Mouse (Mus musculus): Measurements from ENCODE around the gene Tfr2.
A peak's percentile ranks its signal among the peaks of the same experiment; 100 is the strongest.

The Tfr2 gene

GRCm38 (mm10) chr5:137569665-137570064 lies at the start of gene Tfr2:
Gene Tfr2 (plus strand): TSS chr5:137569840.
- peak; percentile 68 for DNase-seq

GRCm38 (mm10) chr5:137521861-137522260 lies 47.8 kb upstream of the Tfr2 start:
- DNase-seq, result no peak

DNA sequence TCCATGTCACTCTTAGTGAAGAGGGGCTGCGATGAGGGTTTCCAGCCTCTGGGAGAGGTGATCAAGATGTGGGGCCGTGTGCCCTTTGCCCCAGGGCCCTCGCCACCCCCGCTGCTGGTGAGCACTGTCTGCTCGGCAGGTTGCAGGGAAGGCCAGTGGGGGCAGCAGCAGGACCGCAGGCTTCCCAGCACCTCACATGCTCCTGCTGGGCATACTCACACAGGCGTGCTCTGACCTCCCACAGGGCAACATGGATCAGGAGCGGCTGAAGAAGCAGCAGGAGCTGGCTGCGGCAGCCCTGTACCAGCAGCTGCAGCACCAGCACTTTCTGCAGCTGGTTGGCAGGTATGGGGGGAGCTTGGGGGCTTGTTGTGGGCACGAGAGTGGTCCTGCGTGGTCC lies 46.9 kb upstream of the Tfr2 start:
- DNase-seq, result no peak

DNA sequence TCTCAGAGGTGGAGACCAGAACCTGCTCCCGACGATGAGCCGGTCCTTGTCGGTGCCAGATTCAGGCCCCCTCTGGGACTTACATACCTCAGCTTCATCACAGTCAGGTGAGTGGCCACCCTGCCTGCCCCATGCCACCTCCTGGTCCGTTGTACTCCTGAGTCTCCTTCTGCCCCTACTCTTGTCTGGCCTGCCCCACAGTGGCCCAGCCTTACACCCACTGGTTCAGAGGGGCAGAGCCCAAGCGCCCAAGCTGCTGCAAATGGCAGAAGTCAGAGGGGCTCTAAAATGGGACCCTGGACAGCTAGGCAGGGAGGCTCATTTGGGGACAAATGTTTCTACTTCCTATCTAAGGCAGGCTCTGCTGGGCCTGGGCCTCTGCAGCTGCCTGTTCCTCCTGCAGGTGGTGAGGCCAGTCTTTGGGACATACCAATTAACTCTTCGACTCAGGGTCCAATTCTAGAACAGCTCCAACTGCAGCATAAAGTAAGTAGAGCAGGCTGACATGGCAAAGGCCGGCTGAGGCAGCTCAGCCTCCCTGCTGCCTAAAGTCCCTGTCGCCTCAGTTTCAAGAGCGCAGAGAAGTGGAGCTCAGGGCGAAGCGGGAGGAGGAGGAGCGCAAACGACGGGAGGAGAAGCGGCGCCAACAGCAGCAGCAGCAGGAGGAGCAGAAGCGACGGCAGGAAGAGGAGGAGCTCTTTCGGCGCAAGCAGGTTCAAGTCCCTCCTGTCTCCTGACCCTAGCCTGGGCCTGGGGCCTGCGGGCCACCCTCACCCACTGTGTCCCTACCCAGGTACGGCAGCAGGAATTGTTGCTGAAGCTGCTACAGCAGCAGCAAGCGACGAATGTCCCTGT lies 46.0 kb upstream of the Tfr2 start:
- no peak for DNase-seq

DNA sequence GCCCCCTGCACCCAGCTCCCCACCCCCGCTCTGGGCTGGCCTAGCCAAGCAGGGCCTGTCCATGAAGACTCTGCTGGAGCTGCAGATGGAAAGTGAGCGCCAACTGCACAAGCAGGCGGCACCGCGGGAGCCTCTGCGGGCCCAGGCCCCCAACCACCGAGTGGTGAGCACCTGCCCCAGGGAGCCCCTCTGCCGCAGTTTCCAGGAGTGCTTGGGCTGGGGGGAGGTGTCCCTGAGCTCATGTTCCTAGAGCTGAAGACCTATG lies 45.5 kb upstream of the Tfr2 start:
- no peak for DNase-seq

DNA sequence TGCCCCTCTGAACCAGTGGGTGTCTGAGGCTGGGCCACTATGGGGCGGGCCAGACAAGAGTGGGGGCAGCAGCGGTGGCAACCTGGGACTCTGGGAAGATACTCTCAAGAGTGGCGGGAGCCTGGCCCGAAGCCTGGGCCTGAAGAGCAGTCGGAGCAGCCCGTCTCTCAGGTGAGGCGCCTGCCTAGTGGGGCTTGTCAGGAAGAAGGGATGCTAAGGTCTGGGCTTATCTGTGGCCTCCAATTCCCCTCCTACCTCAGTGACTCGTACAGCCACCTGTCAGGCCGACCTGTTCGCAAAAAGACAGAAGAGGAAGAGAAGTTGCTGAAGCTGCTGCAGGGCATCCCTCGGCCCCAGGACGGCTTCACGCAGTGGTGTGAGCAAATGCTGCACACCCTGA lies 45.0 kb upstream of the Tfr2 start:
- DNase-seq, result no peak

- DNase-seq, result no peak
These were observed 44.1 kb upstream of the Tfr2 start for GRCm38 (mm10) chr5:137525511-137525910.

GRCm38 (mm10) chr5:137526192-137526936 lies 43.3 kb upstream of the Tfr2 start:
- peak; percentile 56 for DNase-seq

DNA sequence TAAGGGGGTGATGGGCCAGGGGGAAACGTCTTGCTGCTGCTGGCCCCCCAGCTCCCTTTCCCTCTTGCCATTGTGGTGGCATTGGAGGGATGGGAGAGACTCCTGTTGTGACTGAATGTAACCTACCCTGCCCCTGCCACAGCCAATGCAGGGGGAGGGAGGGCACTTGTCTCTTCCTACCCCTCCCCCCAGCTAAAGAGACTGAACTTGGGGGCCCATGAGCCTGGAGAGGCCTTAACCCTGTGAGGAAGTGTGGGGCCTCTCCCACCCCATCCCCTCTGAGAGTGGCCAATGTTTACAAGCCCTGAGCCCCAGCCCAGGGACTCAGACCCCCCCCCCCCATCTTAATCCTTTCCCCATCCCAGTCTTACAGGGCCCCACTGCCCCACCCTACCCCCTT lies 42.2 kb upstream of the Tfr2 start:
- no peak for DNase-seq

GRCm38 (mm10) chr5:137528247-137528968 lies 41.2 kb upstream of the Tfr2 start:
- no peak for DNase-seq

GRCm38 (mm10) chr5:137529221-137529995 lies 40.2 kb upstream of the Tfr2 start:
- no peak for DNase-seq

GRCm38 (mm10) chr5:137530075-137530474 lies 39.6 kb upstream of the Tfr2 start:
- no peak for DNase-seq

DNA sequence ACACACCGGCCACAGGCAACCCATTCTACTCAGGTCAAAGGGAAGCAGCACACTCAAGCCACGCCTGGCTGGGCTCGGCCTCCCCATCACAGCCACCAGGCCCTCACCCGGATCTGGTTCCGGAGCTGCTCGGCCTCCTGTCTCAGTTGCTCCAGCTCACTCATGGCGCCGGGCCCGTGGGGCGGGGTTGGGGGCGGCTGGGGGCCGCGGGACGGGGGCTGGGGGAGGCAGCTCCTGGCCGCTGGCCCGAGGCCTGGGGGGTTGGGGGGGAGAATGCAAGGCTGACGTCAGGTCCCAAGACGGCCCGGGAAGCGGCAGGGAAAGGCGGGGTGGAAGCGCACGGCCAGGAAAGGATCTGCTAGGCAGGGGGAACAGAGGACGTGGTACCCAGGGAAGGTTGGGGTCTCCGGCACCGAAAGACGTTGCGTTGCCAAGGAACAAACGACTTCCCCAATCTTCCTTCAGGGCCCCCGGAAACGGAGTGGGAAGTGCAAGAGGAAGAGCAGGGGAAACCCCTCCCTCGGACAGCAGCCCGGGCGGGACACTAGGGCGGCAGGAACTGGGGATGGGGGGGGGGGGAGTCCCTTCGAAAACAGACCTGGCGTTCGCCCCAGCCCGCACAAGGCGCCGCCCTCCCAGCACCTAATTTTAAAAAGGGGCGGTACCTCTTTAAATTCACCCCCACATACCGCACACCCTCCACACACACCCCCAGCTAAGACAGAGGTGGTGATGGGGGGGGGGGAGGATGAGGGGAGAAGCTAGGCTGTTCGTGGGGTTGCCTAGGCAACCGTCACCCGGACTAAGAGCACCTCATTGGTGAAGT lies 38.8 kb upstream of the Tfr2 start:
- peak; percentile 67 for DNase-seq

- DNase-seq, result no peak
These were observed 38.1 kb upstream of the Tfr2 start for GRCm38 (mm10) chr5:137531414-137532130.

DNA sequence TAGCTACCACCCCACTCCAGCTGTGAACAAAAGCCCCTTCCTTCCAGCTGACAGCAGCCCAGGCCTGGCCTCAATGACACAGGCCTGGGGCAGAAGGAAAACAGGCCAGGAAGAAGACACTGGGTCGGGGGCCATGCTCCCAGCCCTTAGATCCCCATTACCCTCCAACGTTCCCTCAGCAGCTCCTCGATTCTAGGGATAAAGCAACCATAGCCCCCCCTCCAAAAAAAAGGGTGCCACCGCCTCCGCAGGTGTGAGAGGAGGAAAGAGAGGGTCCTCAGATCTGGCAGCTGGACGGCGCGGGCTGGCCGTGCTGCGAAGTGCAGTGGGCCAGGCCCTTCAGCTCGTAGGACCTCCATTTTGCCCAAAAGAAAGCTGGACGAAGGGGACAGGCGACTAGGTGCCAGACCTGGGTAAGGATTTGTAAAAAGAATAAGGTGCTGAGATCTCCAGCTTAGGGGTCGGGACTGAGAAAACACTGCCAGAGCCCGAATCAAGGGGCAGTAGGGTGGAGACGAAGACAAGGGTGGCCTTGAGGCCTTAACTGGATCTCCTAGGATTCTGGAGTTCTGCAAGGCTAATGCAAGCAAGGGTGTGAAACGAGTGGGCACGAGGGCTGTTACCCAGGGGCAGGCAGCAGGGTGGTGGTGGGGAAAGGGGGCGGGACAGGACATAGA lies 37.4 kb upstream of the Tfr2 start:
- DNase-seq, result no peak

DNA sequence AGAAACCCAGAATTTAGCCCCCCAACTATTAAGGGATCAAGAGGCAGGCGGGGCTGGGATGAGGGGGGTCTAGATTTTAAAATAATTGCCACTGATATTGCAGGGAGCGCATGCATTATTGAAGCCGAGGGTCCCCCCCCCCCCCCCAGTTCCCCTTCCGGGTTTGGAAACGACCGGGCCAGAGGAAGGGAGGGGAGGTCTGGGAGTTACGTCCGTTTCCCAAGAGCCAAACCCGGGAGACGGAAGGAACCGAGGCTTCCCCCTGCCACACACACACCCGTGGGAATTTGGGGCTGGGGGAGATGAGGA lies 36.9 kb upstream of the Tfr2 start:
- DNase-seq, result no peak

DNA sequence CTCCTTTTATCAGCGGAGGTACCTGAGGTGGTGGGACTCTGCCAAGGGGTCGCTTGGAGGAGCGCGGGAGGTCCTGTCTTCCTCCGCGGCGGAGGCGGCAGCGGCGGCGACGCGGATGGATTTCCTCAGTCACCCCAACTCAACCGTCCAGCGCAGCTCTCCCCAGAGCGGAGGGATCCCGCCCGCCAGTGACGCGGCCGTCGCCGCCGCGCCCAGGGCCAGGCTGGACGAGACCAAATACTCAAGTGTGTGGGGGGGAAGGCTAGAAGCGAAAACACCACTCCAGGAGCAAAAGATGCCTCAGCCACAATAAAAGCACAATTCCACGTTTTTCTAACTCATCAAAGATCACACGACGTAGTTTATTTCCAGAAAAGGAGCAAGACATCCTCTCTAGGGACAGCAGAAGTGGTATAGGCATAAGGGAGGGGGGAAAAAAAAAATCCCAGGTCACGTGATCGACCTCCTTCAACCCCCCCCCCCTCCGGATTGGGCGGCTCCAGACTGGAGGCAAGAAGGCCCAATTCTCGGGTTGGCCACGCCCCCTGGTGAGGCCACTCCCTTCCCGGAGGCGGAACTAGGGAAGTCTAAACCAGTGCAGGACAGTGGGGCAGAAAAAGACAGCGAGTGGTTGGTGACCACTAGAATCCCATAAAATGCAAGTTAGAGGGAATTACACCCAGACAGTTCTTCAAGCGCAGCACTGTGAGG lies 36.4 kb upstream of the Tfr2 start, which contains the start of the genes Epo and Gnb2:
Gene Epo (minus strand): TSS at position 126 of the 711 bp plus-strand sequence.
Gene Gnb2 (minus strand): TSS at position 394 of the 711 bp plus-strand sequence.
- peak; percentile 99 for DNase-seq

DNA sequence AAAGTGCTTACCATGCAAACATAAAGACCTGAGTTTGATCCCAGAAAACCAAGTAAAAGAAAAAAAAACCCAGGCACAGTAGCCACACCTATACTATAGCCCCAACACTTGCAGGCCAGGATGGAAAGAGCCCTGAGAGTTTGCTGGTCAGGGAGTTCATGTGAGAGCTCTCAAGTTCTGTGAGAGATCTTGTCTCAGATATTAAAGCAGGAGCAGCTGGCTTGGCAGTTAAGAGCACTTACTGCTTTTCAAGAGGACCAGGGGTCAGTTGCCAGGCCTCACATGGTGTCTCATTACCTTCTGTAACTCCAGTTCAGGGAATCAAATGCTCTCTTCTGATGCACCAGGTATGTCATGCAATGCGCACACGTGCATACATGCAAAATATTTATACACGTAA lies 34.9 kb upstream of the Tfr2 start:
- DNase-seq, result no peak

DNA sequence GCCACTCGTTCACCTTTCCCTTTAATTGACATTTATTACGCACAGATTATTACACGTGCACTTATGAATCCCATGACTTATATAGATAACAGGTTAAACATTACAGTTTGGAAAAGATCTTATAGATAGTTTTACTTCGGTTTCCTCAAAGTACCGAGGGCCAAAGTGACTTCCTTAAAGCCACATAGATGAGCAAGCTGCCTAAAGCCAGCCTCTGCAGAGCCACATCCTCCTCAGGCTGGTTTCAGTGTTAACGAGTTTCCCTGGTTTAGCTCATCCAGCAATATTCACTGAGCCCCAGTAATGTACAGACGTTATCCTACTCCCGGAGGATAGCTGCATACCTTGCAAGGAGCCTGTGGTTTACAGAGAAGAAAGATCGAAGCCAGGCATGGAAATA lies 34.3 kb upstream of the Tfr2 start:
- no peak for DNase-seq

- DNase-seq, result no peak
These were observed 32.2 kb upstream of the Tfr2 start for GRCm38 (mm10) chr5:137537461-137537860.

Data from kidney, adult 9 months (tissue).